Mouse (Mus musculus) left cerebral cortex, postnatal 14 days (tissue): ENCODE results near the gene Men1. TPM values are rescaled to one million over a fixed set of nuclear protein-coding genes. Genes with fewer than 3 reads are reported as not detected.
A peak's percentile ranks its signal among the peaks of the same experiment; 100 is the strongest.

Experiments
- DNase-seq, 2 experiments: peaks; one replicate each; pipeline ENCODE4 v3.0.0; 2021 to 2022; ENCODE audit warnings: low spot score in 2 of 2, mixed read lengths in 1 of 2
- intact Hi-C: fragments of 180-260 bp; cut with DNase I; formaldehyde crosslinking; loops from one replicate; pipeline ENCODE4 v1.15.1; 2025
- total RNA-seq, 2 experiments: library from RNA; stranded (reverse); gene quantifications; 2 replicates each; pipeline ENCODE4 v1.2.3; 2021

Gene Men1
- total RNA-seq, 2 experiments from 2014 or later: 64.9 to 70.7 TPM

- intact Hi-C loops: loop anchor here (10.0 kb wide), 1 partner anchor 249 kb away; the partner anchor contains the start of genes Cdca5, Gm28374, Tmem262 and Zfpl1
- DNase-seq: no peak
These were observed 801 bp upstream of the Men1 start for GRCm38 (mm10) chr19:6333761-6334595.

DNA sequence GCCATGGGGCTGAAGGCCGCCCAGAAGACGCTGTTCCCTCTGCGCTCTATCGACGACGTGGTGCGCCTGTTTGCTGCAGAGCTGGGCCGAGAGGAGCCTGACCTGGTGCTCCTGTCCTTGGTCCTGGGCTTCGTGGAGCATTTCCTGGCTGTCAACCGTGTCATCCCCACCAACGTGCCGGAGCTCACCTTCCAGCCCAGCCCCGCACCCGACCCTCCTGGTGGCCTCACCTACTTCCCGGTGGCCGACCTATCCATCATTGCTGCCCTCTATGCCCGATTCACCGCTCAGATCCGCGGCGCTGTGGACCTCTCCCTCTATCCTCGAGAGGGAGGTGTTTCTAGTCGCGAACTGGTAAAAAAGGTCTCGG, 664 bp downstream of the Men1 start:
- DNase-seq: no peak
- intact Hi-C loops: loop anchor here (10.0 kb wide), 1 partner anchor 251 kb away; the partner anchor contains the start of genes Cdca5, Gm28374, Tmem262 and Zfpl1

DNA sequence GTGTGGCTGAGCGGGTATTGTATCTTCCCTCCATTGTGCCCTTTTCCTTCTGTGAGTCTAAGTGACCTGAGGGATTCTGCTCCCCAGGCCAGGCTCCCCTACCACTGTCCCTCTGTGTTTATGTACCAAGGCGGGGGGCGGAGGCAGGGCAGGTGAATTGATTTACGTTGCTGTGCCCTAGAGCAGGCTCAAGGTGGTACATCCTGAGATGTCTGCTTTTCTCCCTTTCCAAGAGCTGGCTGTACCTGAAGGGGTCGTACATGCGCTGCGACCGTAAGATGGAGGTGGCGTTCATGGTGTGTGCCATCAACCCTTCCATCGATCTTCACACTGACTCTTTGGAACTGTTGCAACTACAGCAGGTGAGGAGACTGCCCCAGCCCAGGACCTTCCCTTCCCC, 2.1 kb downstream of the Men1 start:
- DNase-seq: no peak
- intact Hi-C loops: loop anchor here (10.0 kb wide), 1 partner anchor 252 kb away; the partner anchor contains the start of genes Cdca5, Gm28374, Tmem262 and Zfpl1

- no peak for DNase-seq
- intact Hi-C loops: loop anchor here (10.0 kb wide), 1 partner anchor 253 kb away; the partner anchor contains the start of genes Cdca5, Gm28374, Tmem262 and Zfpl1
These were observed 3.4 kb downstream of the Men1 start for GRCm38 (mm10) chr19:6338171-6338570.

GRCm38 (mm10) chr19:6338716-6339115, 3.9 kb downstream of the Men1 start:
- DNase-seq: no peak
- intact Hi-C loops: loop anchor here (10.0 kb wide), 1 partner anchor 254 kb away; the partner anchor contains the start of genes Cdca5, Gm28374, Tmem262 and Zfpl1

DNA sequence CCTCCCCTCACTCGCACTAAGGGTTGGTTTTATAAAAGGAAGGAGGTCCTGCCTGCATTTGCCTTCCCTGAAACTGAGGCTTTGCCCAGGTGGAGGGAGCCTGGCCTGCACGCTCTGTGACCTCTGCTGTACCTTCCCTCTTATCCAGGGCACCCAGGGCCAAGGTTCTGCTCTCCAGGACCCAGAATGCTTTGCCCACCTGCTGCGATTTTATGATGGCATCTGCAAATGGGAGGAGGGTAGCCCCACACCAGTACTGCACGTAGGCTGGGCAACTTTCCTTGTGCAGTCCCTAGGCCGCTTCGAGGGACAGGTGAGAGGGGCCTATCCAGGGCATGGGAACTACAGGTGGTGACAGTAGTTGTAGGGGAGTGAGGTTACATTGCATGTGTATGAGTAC, 4.4 kb downstream of the Men1 start:
- no peak for DNase-seq
- intact Hi-C loops: loop anchor here (10.0 kb wide), 1 partner anchor 254 kb away; the partner anchor contains the start of genes Cdca5, Gm28374, Tmem262 and Zfpl1

GRCm38 (mm10) chr19:6339890-6340504, 5.2 kb downstream of the Men1 start:
- intact Hi-C loops: loop anchor here (10.0 kb wide), 1 partner anchor 255 kb away; the partner anchor contains the start of genes Cdca5, Gm28374, Tmem262 and Zfpl1
- DNase-seq: no peak

- peak in 1 of 2 experiments; percentile 66 for DNase-seq
- intact Hi-C loops: no loop called here
These were observed 6.0 kb downstream of the Men1 start, which contains the start of gene Map4k2 for GRCm38 (mm10) chr19:6340524-6341452. TSS of gene Map4k2 (plus strand) at chr19:6341135.

DNA sequence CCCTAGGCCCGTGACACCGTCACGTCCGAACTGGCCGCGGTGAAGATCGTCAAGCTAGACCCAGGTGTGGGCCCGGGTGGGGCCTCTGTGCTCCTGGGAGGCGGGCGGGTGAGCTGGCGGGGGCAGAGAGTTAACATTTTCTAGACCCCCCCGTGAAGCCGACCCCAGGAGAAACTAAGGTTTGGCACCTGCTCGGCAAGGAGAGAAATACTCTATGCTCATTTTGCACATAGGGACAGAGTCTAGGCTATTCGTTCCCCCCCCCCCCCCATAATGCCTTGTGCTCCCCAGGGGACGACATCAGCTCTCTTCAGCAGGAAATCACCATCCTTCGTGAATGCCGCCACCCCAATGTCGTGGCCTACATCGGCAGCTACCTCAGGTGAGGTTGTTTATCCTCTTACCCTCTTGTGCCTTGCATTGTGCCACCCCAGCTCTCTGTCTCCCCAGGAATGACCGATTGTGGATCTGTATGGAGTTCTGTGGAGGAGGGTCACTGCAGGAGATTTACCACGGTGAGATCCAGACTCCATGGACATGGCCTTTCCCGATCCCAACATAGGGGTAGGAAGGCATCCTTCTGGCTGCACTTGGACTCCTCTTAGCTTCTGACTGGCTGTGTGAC, 6.8 kb downstream of the Men1 start:
- DNase-seq: no peak
- intact Hi-C loops: no loop called here

DNA sequence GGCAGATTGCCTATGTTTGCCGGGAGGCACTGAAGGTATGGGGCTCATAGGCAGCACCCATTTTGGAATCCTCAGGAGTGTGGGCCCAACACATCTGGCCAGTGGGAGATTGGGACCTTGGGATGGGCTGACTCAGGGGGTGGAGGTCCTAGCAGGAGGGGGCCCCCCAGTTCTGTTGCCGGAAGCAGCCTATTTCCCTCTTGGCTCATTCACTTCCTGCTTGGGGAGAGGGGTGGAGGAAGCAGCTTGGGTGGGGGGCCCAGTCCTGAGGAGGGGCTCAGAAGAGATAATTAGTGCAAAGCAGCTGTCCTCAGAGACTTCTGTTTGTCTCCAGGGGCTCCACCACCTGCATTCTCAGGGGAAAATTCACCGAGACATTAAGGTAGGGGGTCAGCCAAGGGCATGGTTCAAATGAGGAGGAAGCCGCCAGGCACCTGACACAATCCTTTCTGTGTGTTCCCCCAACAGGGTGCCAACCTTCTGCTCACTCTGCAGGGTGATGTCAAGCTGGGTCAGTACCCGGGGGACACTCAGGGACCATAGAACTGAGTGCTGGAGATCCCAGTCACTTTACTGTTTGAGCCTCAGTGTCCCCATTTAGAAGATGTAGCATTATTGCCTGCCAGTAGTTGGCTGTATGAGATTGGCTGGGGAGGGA, 7.6 kb downstream of the Men1 start:
- intact Hi-C loops: no loop called here

GRCm38 (mm10) chr19:6343066-6343925, 8.5 kb downstream of the Men1 start:
- intact Hi-C loops: no loop called here
- no peak for DNase-seq

More for the DNA sequence above, 7.6 kb downstream of the Men1 start:
- no peak for DNase-seq

DNA sequence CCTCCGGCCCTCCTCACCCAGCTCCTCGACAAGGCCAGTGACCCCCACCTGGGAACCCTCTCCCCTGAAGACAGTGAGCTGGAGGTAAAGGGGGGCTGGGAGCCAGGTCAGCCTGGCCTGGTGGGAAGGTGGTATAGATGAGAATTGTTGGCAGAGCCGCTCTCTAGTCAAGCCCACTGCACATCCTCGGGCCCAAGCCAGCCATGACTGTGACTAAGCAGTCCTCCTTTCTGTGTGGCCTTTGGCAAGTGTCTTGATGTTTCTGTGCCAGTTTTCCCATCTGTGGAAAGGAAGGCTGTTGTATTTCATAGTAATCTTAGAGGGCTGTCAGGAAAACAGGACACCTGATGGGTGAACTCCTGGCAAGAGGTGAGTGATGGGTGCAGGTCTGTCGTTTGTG, 9.2 kb downstream of the Men1 start:
- intact Hi-C loops: no loop called here
- DNase-seq: no peak

GRCm38 (mm10) chr19:6346023-6346422, 11.2 kb downstream of the Men1 start:
- intact Hi-C loops: no loop called here

DNA sequence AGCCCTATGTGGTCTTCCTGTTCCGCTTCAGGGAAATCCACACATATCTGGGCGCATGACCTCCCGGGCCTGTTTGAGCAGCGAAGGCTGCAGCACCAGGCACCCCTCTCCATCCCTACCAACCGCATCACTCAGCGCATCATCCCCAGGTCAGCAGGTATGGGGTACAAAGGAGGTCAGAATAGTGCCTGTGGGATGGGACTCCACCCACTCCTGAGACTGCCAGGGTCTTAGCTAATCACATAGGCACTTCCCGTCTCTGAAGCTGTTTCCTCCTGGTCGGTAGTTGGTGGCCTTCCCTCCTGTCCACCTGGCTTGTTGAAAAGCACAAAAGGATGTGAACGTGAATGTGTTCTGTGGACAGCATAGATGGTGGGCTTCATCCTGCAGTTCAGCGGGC, 11.9 kb downstream of the Men1 start:
- no peak for DNase-seq

More at GRCm38 (mm10) chr19:6346023-6346422, 11.2 kb downstream of the Men1 start:
- DNase-seq: no peak

GRCm38 (mm10) chr19:6347615-6348014, 12.8 kb downstream of the Men1 start:
- intact Hi-C loops: no loop called here
- DNase-seq: no peak

More for the DNA sequence above, 11.9 kb downstream of the Men1 start:
- intact Hi-C loops: no loop called here

DNA sequence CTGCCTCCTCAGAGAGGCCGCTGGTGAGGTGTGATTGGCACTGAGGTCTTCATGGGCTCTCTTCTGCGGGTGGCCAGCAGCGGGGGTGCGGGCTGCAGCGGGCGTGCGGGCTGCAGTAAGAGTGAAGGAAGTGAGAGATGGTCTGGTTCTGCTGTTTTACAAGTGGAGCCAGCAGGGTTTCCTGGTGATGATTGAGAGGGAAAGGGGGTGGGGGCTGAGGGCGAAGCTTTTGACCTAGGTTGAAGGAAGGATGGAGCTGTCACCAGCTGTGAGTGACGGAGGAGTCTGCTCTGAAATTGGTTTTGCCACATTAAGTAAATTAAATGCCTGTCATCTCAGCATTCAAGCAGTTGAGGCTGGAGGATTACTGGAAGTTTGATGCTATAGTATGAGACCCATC, 13.9 kb downstream of the Men1 start:
- DNase-seq: no peak
- intact Hi-C loops: no loop called here
